Mouse (Mus musculus) spleen, postnatal 10 days (tissue): ENCODE results near the gene Adgb.

Experiments used
- DNase-seq, 2 experiments: peaks; one replicate each; pipeline ENCODE4 v3.0.0; 2021 to 2022; ENCODE audit warnings: low spot score in 2 of 2

The Adgb gene

GRCm38 (mm10) chr10:10350550-10350949 lies 121.6 kb downstream of the Adgb start:
- no peak for DNase-seq

DNA sequence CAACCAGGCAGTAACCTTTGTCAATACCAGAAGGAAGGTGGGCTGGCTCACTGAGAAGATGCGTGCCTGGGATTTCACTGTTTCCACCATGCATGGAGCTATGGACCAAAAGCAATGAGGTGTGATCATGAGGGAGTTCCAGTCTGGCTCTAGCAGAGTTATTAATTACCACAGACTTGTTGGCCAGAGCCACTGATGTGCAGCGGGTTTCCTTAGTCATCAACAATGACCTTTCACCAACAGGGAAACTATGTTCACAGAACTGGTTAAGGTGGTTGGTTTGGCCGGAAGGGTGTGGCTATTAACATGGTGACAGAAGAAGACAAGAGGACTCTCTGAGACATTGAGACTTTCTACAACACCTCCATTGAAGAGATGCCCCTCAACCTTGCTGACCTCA lies 128.2 kb downstream of the Adgb start:
- no peak for DNase-seq

DNA sequence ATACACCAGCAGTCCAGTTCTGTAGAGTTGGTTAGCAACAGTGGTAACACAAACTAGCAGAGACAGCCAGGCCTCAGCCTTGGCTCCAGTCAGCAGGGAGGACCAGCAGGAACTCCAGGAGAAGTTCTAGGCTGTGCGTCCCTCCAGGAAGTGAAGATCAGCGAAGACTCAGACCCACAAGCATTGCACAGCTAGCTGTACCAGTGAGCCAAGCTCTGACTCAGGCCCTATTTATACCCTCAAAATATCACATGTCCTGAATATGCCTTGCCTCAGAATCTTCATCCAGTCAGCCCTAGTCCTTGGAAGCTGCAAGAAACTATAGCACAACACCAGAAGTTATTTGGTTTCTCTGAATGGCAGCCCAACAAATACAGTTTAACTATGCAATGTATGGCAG lies 146.6 kb downstream of the Adgb start:
- no peak for DNase-seq

GRCm38 (mm10) chr10:10322961-10323360 lies 149.2 kb downstream of the Adgb start:
- no peak for DNase-seq

- DNase-seq = peak in 1 of 2 experiments; percentile 36
These were observed 150.9 kb downstream of the Adgb start for GRCm38 (mm10) chr10:10321119-10321781.

DNA sequence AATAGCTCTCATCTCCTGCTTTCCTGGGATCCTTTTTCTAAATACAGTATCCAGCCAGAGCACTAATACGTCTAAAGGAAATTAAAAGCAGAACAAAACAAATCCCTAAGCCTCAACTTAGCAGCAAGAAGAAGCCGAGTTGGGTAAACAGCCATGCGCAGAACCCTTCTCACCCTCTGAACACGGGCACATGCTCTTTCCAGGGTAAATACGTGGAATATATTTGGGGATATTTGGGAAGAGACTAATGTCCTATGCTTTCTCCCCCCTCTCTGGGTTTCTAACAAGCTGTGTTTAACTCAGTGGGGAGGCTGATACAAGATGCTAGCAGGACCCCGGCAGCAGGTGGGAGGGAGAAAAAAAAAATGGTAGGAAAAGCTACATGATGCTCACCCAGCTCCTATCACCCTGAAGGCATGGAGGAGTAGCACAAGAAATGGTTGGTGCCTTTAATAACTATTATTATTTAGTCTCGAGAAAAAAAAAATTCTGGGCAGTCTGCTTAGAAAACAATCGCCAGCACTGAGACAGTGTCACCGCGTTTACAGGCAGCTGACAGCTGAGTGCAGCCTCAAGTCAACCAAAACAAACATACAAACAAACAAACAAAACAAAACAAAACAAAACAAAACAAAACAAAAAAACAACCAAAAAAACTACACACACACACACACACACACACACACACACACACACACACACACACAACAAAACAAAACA lies 151.6 kb downstream of the Adgb start:
- DNase-seq = no peak

DNA sequence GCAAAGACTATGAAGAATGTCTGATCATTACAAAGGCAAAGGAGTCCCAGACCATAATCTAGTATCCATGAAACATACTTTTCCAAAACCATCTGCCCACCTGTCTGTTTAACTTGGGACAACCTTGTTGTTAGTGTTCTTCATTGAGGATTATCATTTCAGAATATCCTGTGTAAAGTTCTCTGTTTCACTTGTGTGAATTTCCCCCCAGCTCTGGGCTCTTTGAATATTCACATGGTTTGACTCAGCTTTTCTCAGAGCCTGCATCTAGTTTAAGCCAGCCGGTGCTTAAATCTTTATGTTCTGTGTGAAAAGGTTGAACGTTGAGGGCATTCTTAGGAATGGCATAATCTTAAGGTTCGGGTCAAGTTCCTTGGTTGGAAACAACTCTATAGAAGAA lies 154.0 kb downstream of the Adgb start:
- no peak for DNase-seq

- no peak for DNase-seq
These were observed 156.5 kb downstream of the Adgb start for GRCm38 (mm10) chr10:10315631-10316030.

- DNase-seq = no peak
These were observed 157.6 kb downstream of the Adgb start for GRCm38 (mm10) chr10:10314521-10314920.

GRCm38 (mm10) chr10:10309877-10310426 lies 162.2 kb downstream of the Adgb start:
- no peak for DNase-seq

DNA sequence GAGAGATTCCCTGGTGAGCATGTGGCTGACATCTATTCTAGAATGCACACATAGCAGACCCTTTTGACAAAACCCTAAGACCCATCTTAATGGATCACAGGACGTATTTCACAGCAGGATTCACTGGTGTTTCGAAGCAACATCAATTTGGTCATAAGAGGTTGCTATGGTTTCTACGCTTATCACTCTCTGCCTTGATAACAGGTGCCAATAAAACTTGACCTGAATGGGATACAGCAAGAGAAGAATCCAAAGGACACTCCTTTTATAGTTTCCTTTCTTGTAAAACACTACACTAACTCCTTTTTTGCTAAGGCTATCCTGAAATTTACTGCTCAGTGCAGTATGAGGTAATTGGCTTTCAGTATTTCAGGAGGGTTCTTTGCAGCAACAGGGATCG lies 163.1 kb downstream of the Adgb start:
- no peak for DNase-seq

- no peak for DNase-seq
These were observed 164.7 kb downstream of the Adgb start for GRCm38 (mm10) chr10:10307384-10307783.

DNA sequence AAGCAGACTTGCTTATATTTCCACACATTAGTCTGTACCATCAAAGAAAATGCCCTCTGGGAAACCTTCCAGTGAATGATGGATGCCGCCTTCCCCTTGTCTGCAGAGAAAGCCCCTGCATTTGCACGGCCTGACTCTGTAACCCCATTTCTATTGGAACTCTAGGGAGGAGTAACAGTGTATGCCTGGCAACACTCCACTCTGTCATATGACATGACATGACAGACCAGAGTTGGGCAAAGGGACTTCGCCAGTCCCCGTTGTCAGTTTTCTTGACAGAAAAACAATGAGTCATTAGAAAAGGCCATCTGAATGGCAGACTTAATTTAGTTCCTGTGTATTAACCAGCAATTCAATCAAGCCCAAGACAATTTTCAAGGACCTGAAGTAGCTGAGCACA lies 167.8 kb downstream of the Adgb start:
- no peak for DNase-seq

DNA sequence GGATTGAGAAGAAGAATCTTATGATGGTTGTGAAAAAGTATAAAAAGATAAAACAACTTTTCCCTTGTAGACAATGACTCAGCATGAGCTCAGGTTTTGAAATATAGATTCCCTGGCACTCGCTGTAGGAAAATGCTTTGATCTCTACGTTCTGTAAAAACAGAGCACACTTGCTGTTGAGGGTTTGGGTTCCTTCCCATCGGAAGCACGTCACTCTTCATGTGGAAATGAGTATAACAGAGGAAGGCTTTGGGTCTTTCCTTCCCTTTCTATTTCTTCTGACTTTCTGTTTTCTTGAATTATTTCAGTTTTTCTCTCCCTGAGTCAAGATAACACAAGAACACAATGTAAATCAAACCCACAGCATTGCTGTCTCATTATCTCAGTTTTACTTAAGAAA lies 170.4 kb downstream of the Adgb start:
- DNase-seq = no peak

DNA sequence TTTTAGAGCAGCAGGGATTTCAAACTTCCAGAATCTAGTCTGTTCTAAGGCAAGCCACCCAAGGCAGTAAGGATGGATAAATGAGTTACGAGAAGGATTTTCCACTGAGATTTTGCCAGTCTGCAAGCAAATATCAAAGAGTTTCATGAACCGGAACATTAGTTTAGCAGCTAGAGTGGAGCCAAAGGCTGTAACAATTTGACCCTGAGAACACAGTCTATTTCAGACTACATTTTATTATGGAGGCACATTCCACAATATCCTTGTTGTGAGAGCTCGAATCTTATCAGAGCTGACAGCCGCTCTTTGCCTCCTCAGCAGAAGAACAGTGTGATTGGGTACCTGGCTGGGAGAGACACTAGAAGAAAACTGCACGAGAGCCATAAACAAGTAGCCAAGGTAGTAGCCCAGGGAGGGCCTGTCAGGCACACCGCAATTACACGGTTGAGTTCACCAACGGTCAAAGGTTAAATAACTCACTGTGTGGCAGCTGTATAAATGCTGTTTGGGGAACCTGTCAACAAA lies 171.1 kb downstream of the Adgb start:
- DNase-seq = no peak

DNA sequence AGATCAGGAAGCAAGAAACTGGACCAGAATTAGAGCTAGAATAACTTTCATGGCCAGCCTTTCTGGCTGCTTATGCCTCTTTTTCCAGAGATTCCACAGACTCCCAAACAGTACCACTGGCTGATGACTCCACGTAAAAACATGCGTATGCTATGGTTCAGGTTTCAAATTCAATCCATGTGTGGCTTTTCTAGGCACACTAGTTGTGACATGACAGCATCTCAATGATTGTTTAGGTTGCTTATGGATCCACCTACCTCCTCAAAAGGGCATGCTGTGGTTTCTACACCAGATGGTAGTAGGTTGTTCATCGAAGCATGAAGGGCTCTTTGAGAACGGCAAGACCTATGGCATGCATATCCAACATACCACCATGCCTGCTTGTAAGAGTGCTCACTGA lies 172.1 kb downstream of the Adgb start:
- DNase-seq = no peak

- no peak for DNase-seq
These were observed 184.8 kb downstream of the Adgb start for GRCm38 (mm10) chr10:10287221-10287867.
